Mouse (Mus musculus) mesoderm, embryonic 11.5 days (tissue): ENCODE results near the gene Zfp358.

Source experiments
- DNase-seq: peaks from one replicate; pipeline ENCODE4 v3.0.0-alpha.2; 2012; ENCODE audit warnings: low read depth, low spot score

The Zfp358 gene

GRCm38 (mm10) chr8:3492901-3493844 lies at the start of gene Zfp358:
TSS of gene Zfp358 (plus strand) at chr8:3493138.
- DNase-seq = peak; percentile 86

- DNase-seq = no peak
Measured at GRCm38 (mm10) chr8:3449226-3449625, 43.7 kb upstream of the Zfp358 start.

- DNase-seq = peak; percentile 69
Measured at GRCm38 (mm10) chr8:3450670-3451069, 42.3 kb upstream of the Zfp358 start.

GRCm38 (mm10) chr8:3451992-3452391 lies 40.9 kb upstream of the Zfp358 start:
- no peak for DNase-seq

DNA sequence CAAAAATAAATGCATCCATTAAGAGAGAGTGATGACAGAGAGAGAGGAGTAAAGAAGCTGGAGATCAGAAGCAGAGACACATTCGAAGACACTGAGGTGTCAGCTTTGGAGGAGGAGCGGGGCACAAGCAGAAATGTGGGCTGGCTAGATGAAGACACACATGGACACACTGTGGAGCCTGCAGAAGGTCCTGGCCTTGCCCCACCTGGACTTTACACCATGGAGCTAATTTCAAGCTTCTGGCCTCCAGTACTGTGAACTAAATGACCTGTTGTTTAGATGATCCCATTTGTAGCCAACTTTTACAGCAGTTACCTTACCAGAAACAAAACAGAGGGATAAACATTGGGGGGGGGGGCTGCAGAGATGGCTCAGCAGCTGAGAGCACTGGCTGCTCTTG lies 29.7 kb upstream of the Zfp358 start:
- DNase-seq = no peak

DNA sequence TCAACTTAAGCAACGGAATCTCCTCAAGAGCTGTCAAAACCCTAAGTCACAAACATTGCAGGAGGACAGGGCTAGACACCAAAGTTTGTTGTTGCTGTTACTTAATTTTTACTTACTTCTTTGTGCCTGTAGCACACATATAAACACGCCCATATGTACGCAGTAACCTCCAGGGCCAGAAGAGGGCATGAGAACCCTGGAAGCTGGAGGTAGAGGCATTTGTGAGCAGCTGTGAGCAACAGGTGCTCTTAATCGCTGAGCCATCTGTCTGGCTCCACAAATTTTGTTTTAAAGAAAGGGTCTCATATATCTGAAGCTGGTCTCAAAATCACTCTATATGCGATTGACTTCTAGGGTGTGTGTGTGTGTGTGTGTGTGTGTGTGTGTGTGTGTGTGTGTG lies 28.6 kb upstream of the Zfp358 start:
- peak; percentile 76 for DNase-seq

DNA sequence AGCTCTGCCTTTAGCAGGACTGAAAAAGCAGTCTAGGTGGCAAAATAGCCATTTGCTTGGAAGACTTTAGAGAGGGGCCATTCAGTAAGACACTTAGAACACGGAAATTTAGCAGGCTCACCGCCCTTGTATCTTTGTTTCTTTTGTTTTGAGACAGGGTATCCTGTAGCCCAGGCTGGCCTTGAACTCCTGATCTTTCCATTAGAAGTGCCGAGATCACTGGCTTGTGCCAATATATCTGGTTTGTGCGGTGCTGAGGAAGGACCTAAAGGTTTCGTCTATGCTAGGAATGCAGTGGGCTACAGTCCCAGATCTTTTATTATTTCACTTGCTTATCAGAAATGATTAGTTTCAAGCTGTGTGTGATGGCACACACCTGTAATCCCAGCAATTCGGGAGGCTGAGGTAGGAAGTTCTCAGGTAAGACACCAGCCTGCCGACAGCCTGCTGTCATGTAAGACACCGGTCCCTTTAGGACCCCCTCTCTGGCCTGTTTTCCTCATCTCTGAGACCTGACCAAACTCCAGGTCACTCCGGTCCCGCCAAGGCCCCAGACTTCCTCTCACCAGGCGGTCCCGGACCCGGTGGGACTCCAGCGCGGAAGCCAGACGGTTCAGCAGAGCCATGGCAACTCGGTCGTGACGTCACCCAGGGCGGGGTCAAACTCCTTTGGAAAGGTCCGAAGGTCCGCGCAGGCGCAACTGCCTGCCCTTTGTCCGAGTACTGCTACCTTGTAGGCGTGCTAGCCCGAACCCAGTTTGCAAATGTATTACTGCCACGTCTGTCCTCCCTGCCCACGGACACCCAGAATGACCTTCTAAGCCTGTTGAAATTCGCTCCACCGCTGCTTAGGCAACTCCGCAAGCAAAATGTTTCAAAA lies 25.7 kb upstream of the Zfp358 start, which contains the start of gene Pex11g:
Pex11g (minus strand) TSS at position 675 of the 880 bp plus-strand sequence.
- peak; percentile 99 for DNase-seq

DNA sequence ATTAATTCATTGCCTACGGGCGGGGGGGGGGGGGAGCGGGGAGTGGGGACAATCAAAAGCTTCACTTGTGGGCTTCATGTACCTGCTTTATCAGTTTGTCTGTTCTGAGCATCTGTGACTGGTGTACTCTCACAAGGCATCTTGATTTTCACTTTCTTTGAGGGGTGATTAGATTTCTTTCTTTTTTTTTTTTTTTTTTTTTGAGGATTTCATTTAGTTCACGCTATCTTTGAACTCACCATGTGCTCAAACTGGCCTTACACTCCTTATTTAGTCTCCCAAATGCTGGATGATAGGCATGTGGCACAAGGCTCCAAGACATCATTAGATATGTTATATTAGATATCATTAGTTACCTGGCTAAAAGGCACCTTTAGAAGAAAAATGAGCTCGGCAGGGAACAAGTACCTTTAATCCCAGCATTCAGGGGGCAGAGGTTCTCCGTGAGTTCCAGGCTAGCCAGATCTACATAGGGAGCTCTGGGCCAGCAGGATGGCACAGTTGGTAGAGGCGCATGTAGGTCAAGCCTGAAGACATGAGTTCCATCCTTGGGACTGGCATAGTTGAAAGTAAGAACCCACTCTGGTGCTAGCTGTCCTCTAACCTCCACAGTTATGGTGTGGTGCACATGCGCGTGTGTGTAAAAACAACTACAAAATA lies 24.9 kb upstream of the Zfp358 start:
- DNase-seq = no peak

DNA sequence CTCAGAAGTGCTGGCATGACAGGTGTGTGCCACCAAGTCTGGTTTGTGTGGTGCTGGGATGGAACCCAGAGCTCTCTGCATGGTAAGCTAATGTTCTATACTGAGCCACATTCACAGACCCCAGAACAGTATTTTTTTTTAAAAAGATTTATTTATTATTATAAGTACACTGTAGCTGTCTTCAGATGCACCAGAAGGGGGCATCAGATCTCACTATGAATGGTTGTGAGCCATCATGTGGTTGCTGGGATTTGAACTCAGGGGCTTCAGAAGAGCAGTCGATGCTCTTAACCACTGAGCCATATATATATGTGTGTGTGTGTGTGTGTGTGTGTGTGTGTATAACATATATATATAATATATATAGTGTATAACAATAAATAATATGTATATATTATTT lies 24.1 kb upstream of the Zfp358 start:
- no peak for DNase-seq

- no peak for DNase-seq
Measured at GRCm38 (mm10) chr8:3470562-3470961, 22.4 kb upstream of the Zfp358 start, which contains the start of gene Tex45. TSS of gene Tex45 (plus strand) at chr8:3470862.

GRCm38 (mm10) chr8:3475715-3476429 lies 17.1 kb upstream of the Zfp358 start:
- peak; percentile 31 for DNase-seq

- DNase-seq = no peak
Measured at GRCm38 (mm10) chr8:3480221-3480785, 12.6 kb upstream of the Zfp358 start.

DNA sequence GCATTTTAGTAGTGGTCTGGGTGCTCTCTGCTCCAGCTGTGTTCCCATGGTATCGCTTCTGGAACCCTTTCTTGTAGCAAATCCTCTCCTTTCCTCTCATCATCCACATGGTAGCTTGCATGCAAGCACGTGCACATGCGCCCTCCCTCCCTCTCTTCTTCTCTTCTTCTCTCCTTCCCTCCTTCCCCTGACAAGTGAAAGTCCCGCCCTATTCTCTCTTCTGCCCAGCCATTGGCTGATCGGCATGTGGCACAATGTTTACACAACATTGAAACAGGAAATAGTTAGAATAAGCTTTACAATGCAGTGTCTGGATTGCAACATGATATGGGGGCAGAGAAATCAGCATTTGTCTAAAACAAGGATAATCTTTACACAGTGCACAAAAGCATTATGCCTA lies 11.3 kb upstream of the Zfp358 start:
- DNase-seq = no peak

GRCm38 (mm10) chr8:3482240-3482740 lies 10.6 kb upstream of the Zfp358 start:
- DNase-seq = no peak

DNA sequence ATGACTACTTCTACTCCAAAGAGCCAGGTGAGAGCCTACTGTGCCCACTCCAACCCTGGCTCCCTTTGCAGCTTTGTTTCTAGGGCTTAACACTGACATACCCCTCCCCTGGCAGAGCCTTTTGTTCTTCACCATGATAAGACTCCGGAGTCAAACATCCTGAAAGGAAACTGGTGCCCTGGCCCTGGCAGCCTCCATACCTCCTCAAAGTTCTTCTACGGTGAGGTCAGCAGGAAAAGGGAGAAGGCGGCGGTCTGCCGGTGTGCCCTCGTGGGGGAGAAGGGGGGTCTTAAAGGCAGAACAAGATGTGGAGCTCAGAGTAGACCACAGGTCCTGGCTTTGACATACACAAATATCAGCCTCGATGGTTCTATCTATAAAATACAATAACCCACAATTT lies 9.4 kb upstream of the Zfp358 start:
- DNase-seq = no peak

DNA sequence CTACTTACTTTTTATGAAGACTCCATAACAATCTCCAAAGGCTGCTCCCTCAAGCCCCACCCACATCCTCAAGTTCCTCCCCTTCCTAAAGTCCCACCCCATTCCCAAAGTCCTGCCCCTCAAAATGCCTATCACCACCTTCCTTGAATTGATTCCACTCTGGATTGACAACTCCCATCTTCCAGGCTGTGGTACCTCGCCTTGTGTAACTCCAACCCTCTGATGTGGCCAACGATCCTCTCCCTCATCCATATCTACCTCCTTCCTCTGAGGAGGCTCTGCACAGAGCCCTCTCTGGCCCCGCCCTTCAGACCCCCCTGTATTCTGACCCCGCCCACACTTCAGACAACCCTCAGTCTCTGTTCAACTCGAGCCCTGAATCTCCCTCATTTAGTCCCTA lies 7.7 kb upstream of the Zfp358 start:
- no peak for DNase-seq

DNA sequence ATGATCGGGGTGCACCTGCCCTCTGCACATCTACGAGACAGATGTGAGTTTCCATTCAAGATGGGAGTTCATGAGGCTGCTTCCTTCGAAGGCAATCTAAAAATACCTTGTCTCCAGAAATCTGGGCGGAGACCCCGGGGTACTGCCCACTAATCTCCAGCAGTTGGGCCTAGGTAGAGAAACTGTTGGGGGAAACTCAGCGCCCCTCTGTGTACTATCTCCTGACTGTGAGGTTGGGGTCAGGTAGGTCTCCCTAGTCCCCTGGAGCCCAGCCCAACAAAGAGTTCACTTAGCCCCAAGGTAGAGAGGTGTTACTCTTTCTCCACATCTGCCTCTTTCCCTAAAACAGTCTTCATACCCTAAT lies 889 bp downstream of the Zfp358 start:
- no peak for DNase-seq

GRCm38 (mm10) chr8:3495578-3496427 lies 2.9 kb downstream of the Zfp358 start:
- DNase-seq = no peak

- DNase-seq = no peak
Measured at GRCm38 (mm10) chr8:3496428-3496748, 3.5 kb downstream of the Zfp358 start.

DNA sequence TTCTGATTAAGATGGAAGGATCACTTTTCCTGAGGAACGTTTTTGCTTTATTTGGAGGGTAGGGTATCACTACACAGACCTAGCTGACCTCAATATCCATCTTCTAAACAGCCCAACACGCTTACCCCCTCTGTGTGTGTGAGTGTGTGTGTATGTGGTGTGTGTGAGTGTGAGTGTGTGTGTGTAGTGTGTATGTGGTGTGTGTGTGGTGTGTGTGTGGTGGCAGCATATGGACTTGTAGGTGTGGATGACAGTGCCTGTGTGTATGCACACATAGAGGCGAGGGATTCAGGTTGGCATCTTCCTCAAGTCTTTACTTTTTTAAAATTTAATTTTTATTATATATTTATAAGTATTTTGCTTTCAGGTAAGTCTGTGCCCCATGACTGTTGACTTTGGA lies 5.6 kb downstream of the Zfp358 start:
- DNase-seq = no peak
